Mouse (Mus musculus) ES-E14 (cell line): ENCODE measurements around the gene Rpp14. TPM values are rescaled to one million over a fixed set of nuclear protein-coding genes. Genes with fewer than 3 reads are reported as not detected.
A peak's percentile ranks its signal among the peaks of the same experiment; 100 is the strongest.

ENCODE experiments used
- DNase-seq: peaks from one replicate; pipeline ENCODE4 v3.0.0-alpha.2; 2013; ENCODE audit warnings: low read depth, low spot score
- H3K27ac ChIP-seq: 2 replicates; pipeline ENCODE4 v1.5.1; 2012; ENCODE audit warnings: low read depth, mild to moderate bottlenecking, low read length, moderate library complexity, mixed read lengths; ENCODE audit not compliant: poor library complexity, insufficient read depth, severe bottlenecking
- H3K36me3 ChIP-seq: 2 replicates; pipeline ENCODE4 v1.6.1; 2012; ENCODE audit warnings: mild to moderate bottlenecking, low read length, moderate library complexity, mixed read lengths; ENCODE audit not compliant: control insufficient read depth, poor library complexity, insufficient read depth, severe bottlenecking
- H3K4me1 ChIP-seq, 2 experiments: fragments of 150-350 bp in 1 of 2; sonication (generic) in 1 of 2; 2 replicates each; pipeline ENCODE4 v1.6.1; 2012; ENCODE audit warnings: low read length in 2 of 2, mild to moderate bottlenecking in 1 of 2, mixed read lengths in 1 of 2; ENCODE audit not compliant: control insufficient read depth in 2 of 2, insufficient read depth in 2 of 2, poor library complexity in 1 of 2
- H3K4me3 ChIP-seq, 2 experiments: fragments of 150-350 bp in 1 of 2; sonication (generic) in 1 of 2; 2 replicates each; pipeline ENCODE4 v1.5.1; 2012; ENCODE audit warnings: low read length in 2 of 2, low read depth in 1 of 2, mild to moderate bottlenecking in 1 of 2, mixed read lengths in 1 of 2; ENCODE audit not compliant: insufficient read depth in 1 of 2, poor library complexity in 1 of 2, severe bottlenecking in 1 of 2
- H3K9ac ChIP-seq: 2 replicates; pipeline ENCODE4 v1.6.1; 2012; ENCODE audit warnings: low read depth, mild to moderate bottlenecking, low read length, mixed read lengths; ENCODE audit not compliant: poor library complexity, insufficient read depth, severe bottlenecking
- H3K9me3 ChIP-seq: fragments of 150-350 bp; sonication (generic); 2 replicates; pipeline ENCODE4 v1.6.1; 2012; ENCODE audit warnings: low read depth, mild to moderate bottlenecking, low read length; ENCODE audit not compliant: control insufficient read depth, insufficient read depth
- CHD2 ChIP-seq: IDR thresholded peaks from 2 replicates; pipeline ENCODE4 v1.6.1; 2014; ENCODE audit warnings: mild to moderate bottlenecking, low read depth, low read length, inconsistent platforms
- HCFC1 ChIP-seq: IDR thresholded peaks from 2 replicates; pipeline ENCODE4 v1.6.1; 2012; ENCODE audit warnings: low read length, inconsistent platforms, borderline replicate concordance; ENCODE audit not compliant: insufficient read depth
- MAFK ChIP-seq: IDR thresholded peaks from 2 replicates; pipeline ENCODE4 v1.6.1; 2014; ENCODE audit warnings: mild to moderate bottlenecking, low read depth, low read length, inconsistent platforms; ENCODE audit not compliant: insufficient read depth
- ZC3H11A ChIP-seq: IDR thresholded peaks from 2 replicates; pipeline ENCODE4 v1.6.1; 2012; ENCODE audit warnings: low read depth, mild to moderate bottlenecking, inconsistent platforms, low read length, borderline replicate concordance
- ZNF384 ChIP-seq: IDR thresholded peaks from 2 replicates; pipeline ENCODE4 v1.6.1; 2012; ENCODE audit warnings: low read depth, low read length, inconsistent platforms
- in situ Hi-C, 2 experiments: fragments of 600-800 bp; cut with MboI; formaldehyde crosslinking; loops; one replicate each; pipeline ENCODE4 v1.15.1; 2025; ENCODE audit warnings: low sequenced_read_pairs in 2 of 2, inconsistent platforms in 1 of 2; ENCODE audit not compliant: unreplicated experiment in 2 of 2
- total RNA-seq: library from RNA; depleted of rRNA; stranded (reverse); fragments of 300-350 nt; gene quantifications from 2 replicates; pipeline ENCODE4 v1.2.3, GENCODE M21; 2012; rRNA removed

Gene Rpp14
- 17.3 and 28.3 TPM in 2 replicates for total RNA-seq

- in situ Hi-C loops = loop anchor here in 1 of 2 experiments (25.0 kb wide), 1 partner anchor 257 kb away; no protein-coding TSS in a partner anchor
- no peaks in the 10 kb centered on the region for H3K9me3 ChIP-seq
- peak within 1 kb of the TSS; percentile 76 to 94 for H3K4me3 ChIP-seq
- peak; percentile 90 for DNase-seq
- H3K4me1 ChIP-seq = 0 out of 4 replicates have a peak, but pooled peaks cover 1 to 2% of the 10 kb centered on the region in 2 experiments
- TF ChIP-seq ZC3H11A (peak; percentile 43), CHD2 (no peak), ZNF384 (0 out of 2 replicates have a peak, but pooled peaks have one; percentile 16), MAFK (no peak), HCFC1 (peak; percentile 76; the same call in 1 of the 2 replicates)
- H3K9ac ChIP-seq = peak within 1 kb of the TSS; percentile 83
- peak within 1 kb of the TSS; percentile 80 for H3K27ac ChIP-seq
- peaks cover 7% of the 10 kb centered on the region for H3K36me3 ChIP-seq
These were observed at the start of gene Rpp14 for GRCm38 (mm10) chr14:8080165-8080679. TSS of gene Rpp14 (plus strand) at chr14:8080367.

GRCm38 (mm10) chr14:8030535-8030934 is 49.6 kb upstream of the Rpp14 start:
- Histone ChIP-seq H3K27ac (no peak overlapping the region), H3K4me1 (peaks cover 2% of the 10 kb centered on the region in 2 experiments; a peak in 2 of 4 replicates), H3K36me3 (no peaks in the 10 kb centered on the region), H3K4me3 (no peak overlapping the region), H3K9me3 (no peaks in the 10 kb centered on the region), H3K9ac (no peak overlapping the region)
- no peak for DNase-seq
- in situ Hi-C loops = no loop called here
- TF ChIP-seq CHD2 (no peak), MAFK (no peak), HCFC1 (no peak), ZC3H11A (no peak), ZNF384 (no peak)

- H3K27ac ChIP-seq = no peak overlapping the region
- peaks cover 2% of the 10 kb centered on the region in 2 experiments; a peak in 2 of 4 replicates for H3K4me1 ChIP-seq
- no peaks in the 10 kb centered on the region for H3K9me3 ChIP-seq
- in situ Hi-C loops = no loop called here
- no peak overlapping the region for H3K4me3 ChIP-seq
- H3K9ac ChIP-seq = no peak overlapping the region
- TF ChIP-seq ZC3H11A = no peak
- no peak for TF ChIP-seq MAFK
- TF ChIP-seq HCFC1 = no peak
- TF ChIP-seq CHD2 = no peak
- TF ChIP-seq ZNF384 = no peak
- no peaks in the 10 kb centered on the region for H3K36me3 ChIP-seq
- DNase-seq = no peak
These were observed 47.9 kb upstream of the Rpp14 start for GRCm38 (mm10) chr14:8032087-8032944.

GRCm38 (mm10) chr14:8034561-8034960 is 45.6 kb upstream of the Rpp14 start:
- H3K36me3 ChIP-seq = no peaks in the 10 kb centered on the region
- TF ChIP-seq ZNF384 = no peak
- TF ChIP-seq MAFK = no peak
- no peak for TF ChIP-seq CHD2
- no peak for TF ChIP-seq HCFC1
- no peak for TF ChIP-seq ZC3H11A
- DNase-seq = no peak
- no peaks in the 10 kb centered on the region for H3K9me3 ChIP-seq
- no peak overlapping the region for H3K4me3 ChIP-seq
- no peak overlapping the region for H3K9ac ChIP-seq
- in situ Hi-C loops = no loop called here
- H3K4me1 ChIP-seq = no peaks in the 10 kb centered on the region
- H3K27ac ChIP-seq = no peak overlapping the region
